Mouse (Mus musculus) forebrain, postnatal 0 days (tissue): ENCODE data around the gene Gm28053. TPM values are rescaled to one million over a fixed set of nuclear protein-coding genes. Genes with fewer than 3 reads are reported as not detected.

Experiments
- ATAC-seq: fragments of 200-750 bp; cut with Nextera tagmentation; 2 replicates; pipeline ENCODE4 v1.8.0; 2017; ENCODE audit warnings: mild to moderate bottlenecking, moderate library complexity
- DNase-seq: peaks from one replicate; pipeline ENCODE4 v3.0.0-alpha.2; 2015
- H3K27ac ChIP-seq: fragments of 300-500 bp; sonication (generic); 2 replicates; pipeline ENCODE4 v1.5.1; 2014; ENCODE audit warnings: low read depth, mild to moderate bottlenecking, antibody characterized with exemption, low read length, moderate library complexity, mixed read lengths
- H3K27me3 ChIP-seq: fragments of 300-500 bp; sonication (generic); 2 replicates; pipeline ENCODE4 v1.6.1; 2014; ENCODE audit warnings: mild to moderate bottlenecking, low read length, mixed read lengths; ENCODE audit not compliant: insufficient read depth
- H3K36me3 ChIP-seq: fragments of 300-500 bp; sonication (generic); 2 replicates; pipeline ENCODE4 v1.6.1; 2014; ENCODE audit warnings: mild to moderate bottlenecking, moderate library complexity; ENCODE audit not compliant: insufficient read depth
- H3K4me1 ChIP-seq: fragments of 300-500 bp; sonication (generic); 2 replicates; pipeline ENCODE4 v1.6.1; 2014; ENCODE audit warnings: antibody characterized with exemption; ENCODE audit not compliant: insufficient read depth
- H3K4me2 ChIP-seq: fragments of 300-500 bp; sonication (generic); 2 replicates; pipeline ENCODE4 v1.6.1; 2014; ENCODE audit warnings: low read depth, mild to moderate bottlenecking, moderate library complexity
- H3K4me3 ChIP-seq: fragments of 300-500 bp; sonication (generic); 2 replicates; pipeline ENCODE4 v1.5.1; 2014; ENCODE audit warnings: low read depth, low read length, mixed read lengths
- H3K9ac ChIP-seq: fragments of 300-500 bp; sonication (generic); 2 replicates; pipeline ENCODE4 v1.6.1; 2014; ENCODE audit warnings: mild to moderate bottlenecking
- H3K9me3 ChIP-seq: fragments of 300-500 bp; sonication (generic); 2 replicates; pipeline ENCODE4 v1.6.1; 2016; ENCODE audit warnings: low read length
- CTCF ChIP-seq: sonication (generic); IDR thresholded peaks from 2 replicates; pipeline ENCODE4 v1.5.1; 2016; ENCODE audit warnings: antibody characterized with exemption, control low read depth, low read depth
- WGBS: fragments of 180-500 bp; shearing (Covaris S2); extraction: QIAGEN DNeasy Blood & Tissue Kit; methylation state at CpG from one replicate; pipeline ENCODE4 v1.1.7; 2014; 5-methylcytosine and 5-hydroxymethylcytosine counted together
- polyA plus RNA-seq: library from polyadenylated mRNA; unstranded; fragments of >200 nt; fragmentation: Nextera tagmentation; extraction: Ambion mirVana; gene quantifications from 2 replicates; pipeline ENCODE4 v1.2.1, GENCODE M21; 2015
- total RNA-seq: library from RNA; depleted of rRNA; stranded (reverse); fragments of >200 nt; gene quantifications from 2 replicates; pipeline ENCODE4 v1.2.3, GENCODE M21; 2014; rRNA removed

The Gm28053 gene
- total and polyA plus RNA-seq, 2 experiments from 2014 or later, result not detected

DNA sequence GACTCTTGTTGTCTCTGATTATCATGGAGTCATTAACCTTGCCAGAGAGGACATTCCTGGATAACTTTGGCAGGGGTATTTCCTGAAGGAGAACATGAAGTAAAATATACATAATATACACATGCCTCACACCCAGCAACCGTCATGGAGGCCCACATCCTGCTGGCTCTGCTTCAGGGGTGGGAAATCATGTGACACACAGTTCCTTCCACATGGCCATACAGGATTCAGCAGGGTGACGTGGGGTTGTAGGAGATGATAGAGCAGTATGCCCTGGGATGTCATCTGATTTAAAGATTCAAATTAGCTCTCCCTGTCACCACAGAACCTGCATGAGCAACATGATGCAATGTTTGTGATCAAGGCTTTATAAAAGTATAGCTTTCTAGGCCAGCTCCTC lies 69.5 kb downstream of the Gm28053 start:
- Histone ChIP-seq H3K4me2 (no peak overlapping the region), H3K9ac (no peak overlapping the region), H3K27ac (no peak overlapping the region), H3K36me3 (no peaks in the 10 kb centered on the region), H3K4me1 (no peaks in the 10 kb centered on the region), H3K9me3 (no peaks in the 10 kb centered on the region), H3K4me3 (no peak overlapping the region), H3K27me3 (no peaks in the 10 kb centered on the region)
- no peak for TF ChIP-seq CTCF
- ATAC-seq, result no peak
- no peak for DNase-seq
- 78% methylated on average over 2 of the region's 2 CpGs for WGBS

GRCm38 (mm10) chr6:48801897-48802296 lies 83.5 kb downstream of the Gm28053 start:
- Histone ChIP-seq H3K27me3 (no peaks in the 10 kb centered on the region), H3K9ac (no peak overlapping the region), H3K36me3 (no peaks in the 10 kb centered on the region), H3K4me2 (no peak overlapping the region), H3K27ac (no peak overlapping the region), H3K9me3 (0 out of 2 replicates have a peak, but pooled peaks cover 3% of the 10 kb centered on the region), H3K4me1 (no peaks in the 10 kb centered on the region), H3K4me3 (no peak overlapping the region)
- ATAC-seq (no peak), DNase-seq (no peak)
- no peak for TF ChIP-seq CTCF
- 70% methylated on average over 1 of the region's 1 CpGs for WGBS

Other genes with a start within 250 kb of the Gm28053 start
- 288 and 325 TPM in 2 replicates for gene Atp6v0e2, start 181.0 kb upstream of the Gm28053 start, total RNA-seq
- gene Atp6v0e2, start 181.0 kb upstream of the Gm28053 start, polyA plus RNA-seq, result 384 and 414 TPM in 2 replicates
- gene Lrrc61, start 163.8 kb upstream of the Gm28053 start, total RNA-seq, result 27.5 and 28.7 TPM in 2 replicates
- 16.8 and 20.9 TPM in 2 replicates for gene Lrrc61, start 163.8 kb upstream of the Gm28053 start, polyA plus RNA-seq
- 8.0 and 9.1 TPM in 2 replicates for gene Rarres2, start 145.8 kb upstream of the Gm28053 start, total RNA-seq
- 12.0 and 13.1 TPM in 2 replicates for gene Rarres2, start 145.8 kb upstream of the Gm28053 start, polyA plus RNA-seq
- 1.2 TPM in 1 of 2 replicates, not detected in the other for gene Gm45021, start 129.0 kb upstream of the Gm28053 start, total RNA-seq
- gene Gm45021, start 129.0 kb upstream of the Gm28053 start, polyA plus RNA-seq, result not detected in 2 replicates
- 40.7 and 55.0 TPM in 2 replicates for gene Repin1, start 124.7 kb upstream of the Gm28053 start, total RNA-seq
- 26.4 and 29.3 TPM in 2 replicates for gene Repin1, start 124.7 kb upstream of the Gm28053 start, polyA plus RNA-seq
- gene Gm44965, start 124.7 kb upstream of the Gm28053 start, total RNA-seq, result not detected in 2 replicates
- 1.2 TPM in 1 of 2 replicates, not detected in the other for gene Gm44965, start 124.7 kb upstream of the Gm28053 start, polyA plus RNA-seq
- gene Zfp775, start 116.5 kb upstream of the Gm28053 start, total RNA-seq, result 10.2 and 10.3 TPM in 2 replicates
- gene Zfp775, start 116.5 kb upstream of the Gm28053 start, polyA plus RNA-seq, result 8.9 and 11.5 TPM in 2 replicates
- gene AI854703, start 91.8 kb upstream of the Gm28053 start, total RNA-seq, result 24.4 and 24.5 TPM in 2 replicates
- 18.5 and 23.8 TPM in 2 replicates for gene AI854703, start 91.8 kb upstream of the Gm28053 start, polyA plus RNA-seq
- gene Gimap8, start 71.4 kb upstream of the Gm28053 start, total RNA-seq, result 0.69 and 2.2 TPM in 2 replicates
- gene Gimap8, start 71.4 kb upstream of the Gm28053 start, polyA plus RNA-seq, result 0.45 and 0.46 TPM in 2 replicates
- 1.4 and 1.5 TPM in 2 replicates for gene Gimap9, start 42.5 kb upstream of the Gm28053 start, total RNA-seq
- gene Gimap9, start 42.5 kb upstream of the Gm28053 start, polyA plus RNA-seq, result 0.79 and 1.3 TPM in 2 replicates
- gene Gimap4, start 34.1 kb upstream of the Gm28053 start, total RNA-seq, result 0.52 and 2.1 TPM in 2 replicates
- 0.48 and 0.70 TPM in 2 replicates for gene Gimap4, start 34.1 kb upstream of the Gm28053 start, polyA plus RNA-seq
- gene Gimap6, start 10.4 kb upstream of the Gm28053 start, total RNA-seq, result 6.5 and 6.6 TPM in 2 replicates
- gene Gimap6, start 10.4 kb upstream of the Gm28053 start, polyA plus RNA-seq, result 5.8 and 6.5 TPM in 2 replicates
- gene Gimap7, start within 50 bp of the Gm28053 start, total RNA-seq, result not detected in 2 replicates
- gene Gimap7, start within 50 bp of the Gm28053 start, polyA plus RNA-seq, result not detected in 2 replicates
- 1.3 TPM in 2 replicates for gene Gimap1, start 20.4 kb downstream of the Gm28053 start, total RNA-seq
- 3.4 and 3.8 TPM in 2 replicates for gene Gimap1, start 20.4 kb downstream of the Gm28053 start, polyA plus RNA-seq
- 0.62 and 1.4 TPM in 2 replicates for gene Gimap5, start 27.6 kb downstream of the Gm28053 start, total RNA-seq
- 1.7 and 3.7 TPM in 2 replicates for gene Gimap5, start 27.6 kb downstream of the Gm28053 start, polyA plus RNA-seq
- not detected in 2 replicates for gene Gimap3, start 52.2 kb downstream of the Gm28053 start, total RNA-seq
- gene Gimap3, start 52.2 kb downstream of the Gm28053 start, polyA plus RNA-seq, result not detected in 2 replicates
- 15.4 and 19.7 TPM in 2 replicates for gene Tmem176a, start 122.3 kb downstream of the Gm28053 start, total RNA-seq
- 18.3 and 24.5 TPM in 2 replicates for gene Tmem176a, start 122.3 kb downstream of the Gm28053 start, polyA plus RNA-seq
- 36.7 and 47.1 TPM in 2 replicates for gene Tmem176b, start 122.9 kb downstream of the Gm28053 start, total RNA-seq
- gene Tmem176b, start 122.9 kb downstream of the Gm28053 start, polyA plus RNA-seq, result 75.3 and 103 TPM in 2 replicates
- 1.6 TPM in 1 of 2 replicates, not detected in the other for gene Aoc1, start 154.3 kb downstream of the Gm28053 start, total RNA-seq
- gene Aoc1, start 154.3 kb downstream of the Gm28053 start, polyA plus RNA-seq, result 0.20 TPM in 1 of 2 replicates, not detected in the other
- gene 1600015I10Rik, start 211.3 kb downstream of the Gm28053 start, total RNA-seq, result not detected in 2 replicates
- not detected in 2 replicates for gene 1600015I10Rik, start 211.3 kb downstream of the Gm28053 start, polyA plus RNA-seq